25 mouse cellular contexts compared by ENCODE assay signal in genomic region chr11:80858065-80858464, GRCm38 (mm10). TPM values are rescaled to one million over a fixed set of nuclear protein-coding genes. Genes with fewer than 3 reads are reported as not detected.
DNase-seq lines count a peak whose midpoint lies in the region; ATAC-seq and TF ChIP-seq lines count a peak whose summit lies in the region.
"Had no signal": no experiment of that assay in that cellular context is flagged by ENCODE, and none has a peak within 500 bp of the region (broad histone marks: within the 10 kb centered on the region; RNA-seq: fewer than 3 reads in every experiment).

Spaca3 (plus strand) TSS chr11:80858365.

- peaks cover 18% of the 10 kb centered on the region; the same call in 1 of the 2 replicates for H3K27me3 ChIP-seq in liver, embryonic 13.5 days
- no peaks in the 10 kb centered on the region for H3K27me3 ChIP-seq in liver, embryonic 11.5 days (replicated peaks; ENCODE audit: control insufficient read depth, insufficient read depth, low read length)
- H3K27me3 ChIP-seq in testis, adult 2 months (ENCODE audit: control insufficient read depth, insufficient read depth, low read length): no peaks in the 10 kb centered on the region
- no peaks in the 10 kb centered on the region for H3K27me3 ChIP-seq in hindbrain, embryonic 16.5 days (replicated peaks; ENCODE audit: control insufficient read depth, insufficient read depth, low read length)
- H3K27me3 ChIP-seq: embryonic facial prominence, embryonic 13.5 days; embryonic facial prominence, embryonic 15.5 days; forebrain, embryonic 12.5 days had no signal

- no peak for ATAC-seq in liver, embryonic 13.5 days (ENCODE audit: low read depth)
- ATAC-seq in liver, embryonic 11.5 days (replicated peaks; ENCODE audit: low FRiP score): no peak
- no peak for ATAC-seq in hindbrain, embryonic 16.5 days
- ATAC-seq: forebrain, embryonic 14.5 days; forebrain, embryonic 16.5 days had no signal

- H3K4me2 ChIP-seq in liver, embryonic 13.5 days: no peak within 1 kb of the TSS
- no peak within 1 kb of the TSS for H3K4me2 ChIP-seq in liver, embryonic 11.5 days
- no peak within 1 kb of the TSS for H3K4me2 ChIP-seq in hindbrain, embryonic 16.5 days (ENCODE audit: low read length)
- H3K4me2 ChIP-seq: embryonic facial prominence, embryonic 13.5 days; embryonic facial prominence, embryonic 15.5 days; forebrain, embryonic 12.5 days had no signal

- no peaks in the 10 kb centered on the region for H3K9me3 ChIP-seq in liver, embryonic 13.5 days (replicated peaks)
- H3K9me3 ChIP-seq in liver, embryonic 11.5 days (ENCODE audit: control insufficient read depth, low read length): no peaks in the 10 kb centered on the region
- H3K9me3 ChIP-seq in hindbrain, embryonic 16.5 days (ENCODE audit: control insufficient read depth, low read length): no peaks in the 10 kb centered on the region
- H3K9me3 ChIP-seq: embryonic facial prominence, embryonic 13.5 days; embryonic facial prominence, embryonic 15.5 days; forebrain, embryonic 10.5 days; forebrain, embryonic 12.5 days had no signal

- no peak within 1 kb of the TSS for H3K4me3 ChIP-seq in liver, embryonic 13.5 days (replicated peaks)
- no peak within 1 kb of the TSS for H3K4me3 ChIP-seq in liver, embryonic 11.5 days (ENCODE audit: low read depth, low read length)
- peak within 1 kb of the TSS; percentile 88 for H3K4me3 ChIP-seq in testis, adult 2 months (ENCODE audit: control insufficient read depth, low read depth, low read length)
- H3K4me3 ChIP-seq in hindbrain, embryonic 16.5 days (ENCODE audit: low read length): no peak within 1 kb of the TSS
- H3K4me3 ChIP-seq: embryonic facial prominence, embryonic 13.5 days; embryonic facial prominence, embryonic 15.5 days; erythroblast, embryonic 14.5 days; forebrain, embryonic 10.5 days; forebrain, embryonic 12.5 days had no signal

- no peak within 1 kb of the TSS for H3K9ac ChIP-seq in liver, embryonic 13.5 days
- no peak within 1 kb of the TSS for H3K9ac ChIP-seq in liver, embryonic 11.5 days (ENCODE audit: low read depth, low read length)
- H3K9ac ChIP-seq in hindbrain, embryonic 16.5 days (ENCODE audit: low read depth, low read length): no peak within 1 kb of the TSS
- H3K9ac ChIP-seq: embryonic facial prominence, embryonic 13.5 days; embryonic facial prominence, embryonic 15.5 days; forebrain, embryonic 12.5 days had no signal

- no peak for TF ChIP-seq CTCF in testis, adult 2 months (IDR thresholded peaks at IDR 0.05; ENCODE audit: control insufficient read depth, insufficient read depth, insufficient replicate concordance, low read depth, low read length)

- 62% methylated on average over 10 of the region's 10 CpGs for WGBS in liver, embryonic 13.5 days (ENCODE audit: insufficient replicate concordance)
- 72% methylated on average over 10 of the region's 10 CpGs for WGBS in liver, embryonic 11.5 days
- WGBS in hindbrain, embryonic 16.5 days: 67% methylated on average over 10 of the region's 10 CpGs

- TF ChIP-seq POLR2A in testis, adult 2 months (IDR thresholded peaks at IDR 0.05; ENCODE audit: control insufficient read depth, low read depth, low read length): peak; percentile 68; the same call in 1 of the 2 replicates

- H3K36me3 ChIP-seq in liver, embryonic 13.5 days: no peaks in the 10 kb centered on the region
- H3K36me3 ChIP-seq in liver, embryonic 11.5 days (ENCODE audit: control insufficient read depth, insufficient read depth, low read length): no peaks in the 10 kb centered on the region
- H3K36me3 ChIP-seq in testis, adult 2 months (ENCODE audit: control insufficient read depth, insufficient read depth, low read length): no peaks in the 10 kb centered on the region
- no peaks in the 10 kb centered on the region for H3K36me3 ChIP-seq in hindbrain, embryonic 16.5 days (ENCODE audit: control insufficient read depth, insufficient read depth, low read length)
- H3K36me3 ChIP-seq: embryonic facial prominence, embryonic 13.5 days; embryonic facial prominence, embryonic 15.5 days; forebrain, embryonic 10.5 days; forebrain, embryonic 12.5 days had no signal

- no peak for DNase-seq in liver, embryonic 13.5 days
- no peak for DNase-seq in liver, embryonic 11.5 days (ENCODE audit: low spot score)
- no peak for DNase-seq in testis, postnatal 10 days (ENCODE audit: low spot score)
- DNase-seq: adrenal gland, adult 2 months; adrenal gland, postnatal 10 days; adrenal gland, postnatal 25 days; cerebellum, adult 11 months; cerebellum, adult 18-20 months; cerebellum, adult 8-10 months; cerebellum, adult 9-11 months; cerebellum, postnatal 14 days; cerebellum, postnatal 36 days; embryo, embryonic 11 days had no signal

- H3K4me1 ChIP-seq in liver, embryonic 13.5 days (replicated peaks): peaks cover 28% of the 10 kb centered on the region
- no peaks in the 10 kb centered on the region for H3K4me1 ChIP-seq in liver, embryonic 11.5 days (replicated peaks; ENCODE audit: control insufficient read depth, insufficient read depth, low read length)
- peaks cover 9% of the 10 kb centered on the region for H3K4me1 ChIP-seq in testis, adult 2 months (ENCODE audit: control insufficient read depth, insufficient read depth, low read length)
- no peaks in the 10 kb centered on the region for H3K4me1 ChIP-seq in hindbrain, embryonic 16.5 days (ENCODE audit: control insufficient read depth, insufficient read depth, low read depth, low read length)
- H3K4me1 ChIP-seq: embryonic facial prominence, embryonic 13.5 days; embryonic facial prominence, embryonic 15.5 days had no signal

- 0 out of 2 replicates have a peak within 1 kb of the TSS, but pooled peaks have one; percentile 23 for H3K27ac ChIP-seq in liver, embryonic 13.5 days
- H3K27ac ChIP-seq in liver, embryonic 11.5 days (ENCODE audit: low read depth, low read length): no peak within 1 kb of the TSS
- H3K27ac ChIP-seq in testis, adult 2 months (ENCODE audit: control insufficient read depth, insufficient read depth, low read depth, low read length): no peak within 1 kb of the TSS
- H3K27ac ChIP-seq in hindbrain, embryonic 16.5 days (ENCODE audit: low read depth, low read length): no peak within 1 kb of the TSS
- H3K27ac ChIP-seq: embryonic facial prominence, embryonic 13.5 days; embryonic facial prominence, embryonic 15.5 days; forebrain, embryonic 10.5 days; forebrain, embryonic 12.5 days had no signal

RNA-seq across cellular contexts. Expression of gene Spaca3, which starts in this region (rescaled TPM):
- polyA plus RNA-seq in liver, embryonic 13.5 days (2015; fragmentation: Nextera tagmentation; extraction: Ambion mirVana): not detected in 2 replicates
- not detected in 2 replicates for polyA plus RNA-seq in liver, embryonic 11.5 days (2014; fragmentation: Nextera tagmentation; extraction: Ambion mirVana)
- polyA plus RNA-seq in testis, adult 2 months (2012; rRNA removed): 490 and 494 TPM in 2 replicates
- not detected in 2 replicates for polyA plus RNA-seq in hindbrain, embryonic 16.5 days (2015; fragmentation: Nextera tagmentation; extraction: Ambion mirVana)
- polyA plus RNA-seq: adrenal gland, adult 2 months; brain, embryonic 14.5 days; C2C12; embryonic facial prominence, embryonic 11.5 days; embryonic facial prominence, embryonic 13.5 days; embryonic facial prominence, embryonic 15.5 days; erythroblast, embryonic 14.5 days; forebrain, embryonic 10.5 days; forebrain, embryonic 12.5 days; forebrain, embryonic 14.5 days; forebrain, embryonic 16.5 days had no signal

Comparison
In these comparisons a context has a peak if more than half of its experiments do, and no peak if none do; other contexts are left out.
1. RNA of gene Spaca3 (polyA plus RNA-seq): 490 to 494 TPM in testis, adult 2 months; not detected in hindbrain, embryonic 16.5 days, not detected in liver, embryonic 13.5 days and not detected in liver, embryonic 11.5 days; every median in the first group is over 100 times any median in the second.